Mouse (Mus musculus) E14TG2a.4 (cell line): ENCODE results near the gene Clec2h.
"Not testable (repeated sequence)": the region's sequence is repeated elsewhere in the genome, so short reads cannot be mapped to it uniquely, and the experiment has no call there.

Experiments
- H3K27me3 ChIP-seq: 2 replicates; pipeline ENCODE4 v1.6.1; 2014; ENCODE audit warnings: low read length, control low read depth; ENCODE audit not compliant: insufficient read depth
- H3K36me3 ChIP-seq: 2 replicates; pipeline ENCODE4 v1.6.1; 2014; ENCODE audit warnings: low read length, control low read depth; ENCODE audit not compliant: insufficient read depth
- H3K4me1 ChIP-seq: replicated peaks from 2 replicates; pipeline ENCODE4 v1.6.1; 2014; ENCODE audit warnings: low read depth, low read length, control low read depth
- H3K4me3 ChIP-seq: replicated peaks from 2 replicates; pipeline ENCODE4 v1.5.1; 2014; ENCODE audit warnings: mild to moderate bottlenecking, low read length
- H3K9me3 ChIP-seq: 2 replicates; pipeline ENCODE4 v1.6.1; 2014; ENCODE audit warnings: low read length, control low read depth
- CTCF ChIP-seq: conservative IDR thresholded peaks from 2 replicates; pipeline ENCODE4 v1.5.1; 2014; ENCODE audit warnings: low read length
- NANOG ChIP-seq: IDR thresholded peaks from 2 replicates; pipeline ENCODE4 v1.6.1; 2014; ENCODE audit warnings: borderline replicate concordance, low read length, mixed read lengths
- POU5F1 ChIP-seq: IDR thresholded peaks from 2 replicates; pipeline ENCODE4 v1.6.1; 2014; ENCODE audit warnings: low read length, borderline replicate concordance

The Clec2h gene

DNA sequence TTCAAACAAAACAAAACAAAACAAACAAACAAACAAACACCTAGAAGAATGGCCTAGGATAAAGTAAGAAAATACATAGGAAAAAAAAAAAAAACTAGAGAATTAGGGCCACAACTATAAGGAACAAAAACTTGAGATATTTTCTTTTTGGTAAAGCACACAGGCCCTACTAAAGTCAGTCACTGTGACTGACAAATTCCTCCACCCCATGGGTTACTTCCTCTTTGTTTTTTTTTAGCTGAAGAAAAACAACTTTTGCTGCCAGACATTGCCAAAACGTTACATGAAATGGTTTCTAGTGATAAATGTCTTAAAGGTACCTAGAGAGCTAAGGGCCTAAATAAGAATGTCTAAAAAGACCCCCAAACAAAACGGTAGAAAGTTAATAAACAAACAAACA, 18.2 kb upstream of the Clec2h start:
- H3K4me1 ChIP-seq: no peaks in the 10 kb centered on the region

DNA sequence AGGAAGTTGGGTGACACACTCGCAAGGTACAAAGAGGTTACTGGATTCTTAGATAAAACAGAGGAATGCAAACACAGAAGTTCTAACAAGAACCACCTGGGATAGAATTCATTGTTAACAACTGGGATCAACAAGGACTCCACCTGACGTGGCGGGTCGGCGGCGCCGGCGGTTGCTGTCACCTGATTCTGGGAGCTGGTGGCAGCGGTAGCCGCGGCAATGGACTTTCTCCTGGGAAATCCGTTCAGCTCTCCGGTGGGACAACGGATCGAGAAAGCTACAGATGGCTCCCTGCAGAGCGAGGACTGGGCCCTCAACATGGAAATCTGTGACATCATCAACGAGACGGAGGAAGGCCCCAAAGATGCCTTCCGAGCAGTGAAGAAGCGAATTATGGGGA, 17.5 kb upstream of the Clec2h start:
- H3K4me3 ChIP-seq, H3K9me3 ChIP-seq, H3K4me1 ChIP-seq, H3K27me3 ChIP-seq, H3K36me3 ChIP-seq: not testable (repeated sequence)

More for the DNA sequence above, 18.2 kb upstream of the Clec2h start:
- Histone ChIP-seq H3K27me3 (no peaks in the 10 kb centered on the region), H3K4me3 (no peak overlapping the region), H3K36me3 (no peaks in the 10 kb centered on the region), H3K9me3 (peaks cover 4% of the 10 kb centered on the region; the same call in 1 of the 2 replicates)
- TF ChIP-seq POU5F1: no peak
- no peak for TF ChIP-seq NANOG
- no peak for TF ChIP-seq CTCF

DNA sequence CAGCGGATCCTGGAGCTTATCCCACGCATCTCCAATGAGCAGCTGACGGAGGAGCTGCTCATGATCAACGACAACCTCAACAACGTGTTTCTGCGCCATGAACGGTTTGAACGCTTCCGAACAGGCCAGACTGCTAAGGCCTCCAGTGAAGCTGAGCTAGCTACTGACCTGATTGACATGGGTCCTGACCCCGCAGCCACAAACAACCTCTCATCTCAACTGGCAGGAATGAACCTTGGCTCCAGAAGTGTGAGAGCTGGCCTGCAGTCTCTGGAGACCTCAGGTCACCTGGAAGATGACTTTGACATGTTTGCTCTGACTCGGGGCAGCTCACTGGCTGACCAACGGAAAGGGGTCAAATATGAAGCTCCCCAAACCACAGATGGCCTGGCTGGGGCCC, 16.5 kb upstream of the Clec2h start:
- H3K9me3 ChIP-seq: not testable (repeated sequence)

DNA sequence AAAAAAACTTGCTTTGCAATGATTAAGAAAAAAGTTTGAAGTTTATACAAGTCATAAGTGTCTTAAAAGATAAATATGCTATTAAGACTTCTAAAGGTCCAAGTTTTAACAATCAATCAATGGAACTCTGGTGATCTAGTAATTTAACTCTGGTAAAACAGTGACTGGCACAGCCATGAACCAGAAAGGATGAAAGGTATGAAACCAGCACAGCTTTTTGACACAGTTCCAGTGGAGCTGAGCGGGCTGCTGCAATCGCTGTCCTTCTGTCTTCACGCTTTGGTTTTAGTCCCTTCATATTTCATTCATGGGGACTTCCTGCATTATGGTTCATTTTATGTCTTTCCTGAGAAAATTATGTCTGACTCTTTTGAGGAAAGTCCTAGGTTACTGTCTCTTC, 12.5 kb upstream of the Clec2h start:
- Histone ChIP-seq H3K36me3 (no peaks in the 10 kb centered on the region), H3K27me3 (no peaks in the 10 kb centered on the region), H3K4me3 (no peak overlapping the region), H3K4me1 (no peaks in the 10 kb centered on the region), H3K9me3 (peaks cover 32% of the 10 kb centered on the region)
- TF ChIP-seq CTCF: no peak
- no peak for TF ChIP-seq NANOG
- TF ChIP-seq POU5F1: no peak

More for the DNA sequence above, 16.5 kb upstream of the Clec2h start:
- H3K4me3 ChIP-seq, H3K27me3 ChIP-seq, H3K36me3 ChIP-seq, H3K4me1 ChIP-seq: not testable (repeated sequence)

DNA sequence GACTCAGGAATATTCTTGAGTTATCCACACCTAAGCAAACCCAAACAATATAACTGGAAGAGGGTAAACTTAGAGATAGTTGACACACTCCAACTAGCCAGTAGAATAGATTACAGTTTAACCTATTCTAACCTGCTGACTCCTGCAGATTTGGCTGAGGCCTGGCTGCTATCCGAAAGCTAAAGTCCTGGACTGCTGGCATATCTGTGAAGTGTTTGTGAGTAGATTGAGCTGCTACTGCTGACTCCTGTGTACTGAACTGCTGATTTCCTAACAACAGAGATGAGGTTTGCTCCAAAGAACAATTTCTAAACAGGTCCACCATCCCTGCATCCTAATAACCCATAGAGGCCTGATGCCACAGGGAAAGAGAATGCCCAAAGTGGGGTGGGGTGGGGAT, 12.0 kb upstream of the Clec2h start:
- Histone ChIP-seq H3K4me3 (no peak overlapping the region), H3K27me3 (no peaks in the 10 kb centered on the region), H3K4me1 (no peaks in the 10 kb centered on the region), H3K36me3 (no peaks in the 10 kb centered on the region), H3K9me3 (peaks cover 37% of the 10 kb centered on the region)
- TF ChIP-seq CTCF (no peak), POU5F1 (no peak), NANOG (no peak)

DNA sequence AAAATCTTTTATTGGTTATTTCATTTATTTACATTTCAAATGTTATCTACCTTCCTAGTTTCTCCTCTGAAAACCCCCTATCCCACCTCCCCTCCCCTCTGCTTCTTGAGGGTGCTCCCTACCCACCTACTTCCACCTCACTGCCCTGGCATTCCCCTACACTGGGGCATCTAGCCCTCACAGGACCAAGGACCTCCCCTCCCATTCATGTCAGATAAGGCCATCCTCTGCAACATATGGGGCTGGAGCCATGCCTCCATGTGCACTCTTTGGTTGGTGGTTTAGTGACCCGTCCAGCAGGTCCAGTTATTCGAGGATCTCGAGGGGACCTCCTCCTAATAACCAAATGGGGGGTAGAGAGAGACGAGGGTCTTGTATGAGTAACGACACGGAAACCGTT, 11.4 kb upstream of the Clec2h start:
- H3K4me1 ChIP-seq, H3K4me3 ChIP-seq, H3K27me3 ChIP-seq, H3K36me3 ChIP-seq: not testable (repeated sequence)
- H3K9me3 ChIP-seq: peaks cover 43% of the 10 kb centered on the region

DNA sequence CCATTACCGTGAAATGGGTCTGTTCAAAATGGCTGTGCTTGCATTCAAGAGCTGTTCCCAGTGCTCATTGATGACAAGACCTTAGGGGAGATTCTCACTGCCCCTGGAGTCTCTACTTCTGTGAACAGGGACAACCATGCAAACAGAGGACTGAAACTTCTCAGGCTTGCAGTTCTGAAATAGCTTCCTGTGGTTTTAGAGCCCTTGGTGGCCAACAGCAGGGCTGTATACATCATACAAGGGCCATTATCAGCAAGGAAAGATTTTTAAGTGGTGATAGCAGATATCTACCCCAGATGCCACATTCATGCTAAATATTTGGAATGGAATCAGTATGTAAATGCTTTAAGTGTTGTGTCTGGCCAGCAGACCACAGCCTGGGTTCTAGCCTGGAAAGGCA, 9.2 kb upstream of the Clec2h start:
- Histone ChIP-seq H3K27me3 (no peaks in the 10 kb centered on the region), H3K36me3 (no peaks in the 10 kb centered on the region), H3K9me3 (peaks cover 52% of the 10 kb centered on the region), H3K4me3 (no peak overlapping the region), H3K4me1 (no peaks in the 10 kb centered on the region)
- no peak for TF ChIP-seq POU5F1
- TF ChIP-seq CTCF: no peak
- TF ChIP-seq NANOG: no peak

DNA sequence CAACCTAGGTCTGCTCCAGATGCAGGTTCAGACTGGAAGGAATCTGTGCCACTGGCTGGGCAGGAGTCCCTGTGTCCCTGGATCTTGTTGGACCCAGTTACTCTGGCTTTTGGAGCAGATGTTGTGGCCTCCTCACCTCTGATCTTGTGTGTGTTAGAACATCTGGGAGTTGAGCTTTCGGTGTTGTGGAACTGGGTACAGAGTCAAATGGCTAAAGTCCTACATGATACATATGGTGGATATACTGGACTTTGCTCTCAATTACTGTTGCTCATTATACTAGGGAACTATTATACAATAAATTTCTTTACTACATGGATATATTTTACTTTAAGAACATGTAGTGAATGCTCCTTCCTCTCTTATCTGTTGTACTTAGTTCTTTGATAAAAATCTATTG, 936 bp upstream of the Clec2h start:
- H3K9me3 ChIP-seq: peaks cover 5% of the 10 kb centered on the region
- TF ChIP-seq CTCF: no peak
- no peak for TF ChIP-seq POU5F1
- no peak for TF ChIP-seq NANOG
- no peaks in the 10 kb centered on the region for H3K27me3 ChIP-seq
- no peaks in the 10 kb centered on the region for H3K4me1 ChIP-seq
- no peak overlapping the region for H3K4me3 ChIP-seq
- no peaks in the 10 kb centered on the region for H3K36me3 ChIP-seq

DNA sequence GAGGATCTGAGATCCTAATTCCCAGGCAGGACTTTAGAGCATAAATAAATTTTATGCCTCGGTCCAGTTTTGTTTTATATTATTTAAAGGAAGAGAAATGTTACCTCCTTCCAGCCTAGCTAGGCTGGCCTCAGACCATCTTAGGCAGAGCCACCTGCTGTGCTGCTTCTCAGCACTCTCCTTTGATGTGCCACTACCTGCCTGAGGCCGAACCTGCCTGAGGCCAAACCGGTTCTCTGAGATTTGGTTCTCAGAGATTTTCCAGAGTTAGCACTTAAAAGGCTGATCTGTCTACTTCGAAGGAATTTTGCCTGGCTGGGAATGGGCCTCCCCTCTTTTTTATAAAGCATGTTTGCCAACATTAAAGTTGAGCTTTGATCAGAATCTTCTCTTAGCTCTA, 7.8 kb downstream of the Clec2h start:
- peaks cover 21% of the 10 kb centered on the region for H3K9me3 ChIP-seq
- TF ChIP-seq CTCF (no peak), NANOG (no peak), POU5F1 (no peak)
- H3K4me3 ChIP-seq: no peak overlapping the region
- H3K36me3 ChIP-seq: no peaks in the 10 kb centered on the region
- H3K4me1 ChIP-seq: peaks cover 5% of the 10 kb centered on the region; the same call in 1 of the 2 replicates
- H3K27me3 ChIP-seq: no peaks in the 10 kb centered on the region

DNA sequence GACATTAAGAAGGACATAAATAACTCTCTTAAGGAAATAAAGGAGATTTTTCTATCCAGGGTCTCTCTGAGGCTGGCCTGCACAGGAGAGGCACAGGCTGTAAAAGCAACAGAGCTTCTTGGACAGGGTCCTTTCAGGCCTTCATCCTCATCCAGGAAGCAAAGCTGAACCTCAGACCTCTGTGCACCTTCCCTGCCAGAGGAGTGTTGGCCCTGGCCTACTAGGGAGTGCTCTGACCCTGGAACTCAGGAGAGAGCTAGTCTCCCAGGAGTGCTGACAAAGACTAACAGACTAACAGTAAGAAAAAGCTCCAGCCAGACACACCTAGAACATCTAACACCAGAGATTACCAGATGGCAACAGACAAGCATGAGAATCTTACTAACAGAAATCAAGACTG, 17.4 kb downstream of the Clec2h start:
- no peak overlapping the region for H3K4me3 ChIP-seq
- no peaks in the 10 kb centered on the region for H3K27me3 ChIP-seq
- TF ChIP-seq NANOG (no peak), CTCF (no peak), POU5F1 (no peak)
- no peaks in the 10 kb centered on the region for H3K36me3 ChIP-seq
- no peaks in the 10 kb centered on the region for H3K4me1 ChIP-seq
- H3K9me3 ChIP-seq: peaks cover 43% of the 10 kb centered on the region
